Mouse (Mus musculus) gastrocnemius, postnatal 10 days (tissue): ENCODE data around the gene Morn1. TPM values are rescaled to one million over a fixed set of nuclear protein-coding genes. Genes with fewer than 3 reads are reported as not detected.
A peak's percentile ranks its signal among the peaks of the same experiment; 100 is the strongest.
"Not testable (repeated sequence)": the region's sequence is repeated elsewhere in the genome, so short reads cannot be mapped to it uniquely, and the experiment has no call there.

Source experiments
- DNase-seq: peaks from one replicate; pipeline ENCODE4 v3.0.0; 2021; ENCODE audit warnings: mixed read lengths
- total RNA-seq, 2 experiments: library from RNA; stranded (reverse); gene quantifications; 2 replicates each; pipeline ENCODE4 v1.2.3; 2021

The Morn1 gene
- total RNA-seq, 2 experiments from 2014 or later = 2.6 to 4.3 TPM

- not testable (repeated sequence) for DNase-seq
These were observed 7.6 kb upstream of the Morn1 start for GRCm38 (mm10) chr4:155078808-155079207.

DNA sequence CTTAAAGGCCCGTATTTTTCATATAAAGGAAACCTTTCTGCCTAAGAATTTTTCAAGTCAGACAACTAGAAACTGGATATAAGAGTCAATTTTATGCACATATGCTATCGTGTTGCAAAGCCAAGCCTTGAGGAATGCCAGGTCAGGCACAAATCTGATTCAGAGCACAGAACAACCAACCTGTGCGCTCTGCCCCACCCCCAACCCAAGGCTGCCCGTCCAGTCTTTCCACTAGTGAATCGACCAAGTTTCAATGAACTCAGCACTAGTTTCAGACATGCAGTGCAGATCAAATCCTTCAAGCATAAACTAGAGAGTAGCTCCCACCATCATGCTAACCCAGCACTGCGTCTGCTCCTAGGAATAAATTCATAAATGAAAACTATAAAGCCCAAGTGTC, 6.7 kb upstream of the Morn1 start:
- DNase-seq = no peak

DNA sequence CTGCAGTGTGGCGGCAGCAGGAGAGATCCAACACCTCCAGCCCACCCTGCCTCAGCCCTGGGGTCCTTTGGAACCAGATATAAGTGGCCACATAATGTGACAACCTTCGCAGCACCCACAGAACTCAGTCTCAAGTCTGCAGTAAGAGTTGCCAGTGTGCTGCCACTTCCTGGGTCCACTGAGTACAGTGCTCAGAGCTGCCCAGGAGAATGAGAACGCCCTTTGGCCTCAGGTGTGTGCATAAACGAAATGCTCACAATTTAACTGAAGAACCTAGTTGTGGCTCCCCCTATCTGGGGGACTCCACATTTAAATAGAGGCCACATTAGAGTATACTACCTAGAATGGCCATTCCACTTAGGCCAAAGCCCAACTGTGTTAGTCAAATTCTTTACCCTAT, 2.8 kb upstream of the Morn1 start:
- DNase-seq = no peak

- DNase-seq = no peak
These were observed 2.0 kb upstream of the Morn1 start for GRCm38 (mm10) chr4:155084351-155084750.

- DNase-seq = no peak
These were observed 920 bp upstream of the Morn1 start for GRCm38 (mm10) chr4:155085206-155086107.

- no peak for DNase-seq
These were observed 2.9 kb downstream of the Morn1 start for GRCm38 (mm10) chr4:155089241-155089640.

DNA sequence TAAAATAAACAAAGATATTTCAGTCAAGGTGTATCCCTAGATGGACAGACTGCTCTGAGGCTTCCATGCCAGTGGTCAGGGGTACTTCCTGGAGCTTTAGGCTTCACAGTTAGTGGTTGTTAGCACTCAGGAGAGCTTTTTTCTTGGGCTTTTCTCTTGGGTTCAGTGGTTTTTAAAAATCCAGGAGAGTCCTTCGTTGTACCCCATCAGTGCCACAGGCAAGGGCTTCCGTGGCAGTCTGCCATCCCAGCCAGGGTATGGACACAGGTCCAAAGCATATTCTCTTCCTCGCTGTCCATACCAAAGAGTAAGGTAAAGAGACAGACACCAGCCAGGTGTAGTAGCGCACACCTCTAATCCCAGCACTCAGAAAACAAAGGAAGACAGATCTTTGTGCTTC, 3.8 kb downstream of the Morn1 start:
- DNase-seq = no peak

DNA sequence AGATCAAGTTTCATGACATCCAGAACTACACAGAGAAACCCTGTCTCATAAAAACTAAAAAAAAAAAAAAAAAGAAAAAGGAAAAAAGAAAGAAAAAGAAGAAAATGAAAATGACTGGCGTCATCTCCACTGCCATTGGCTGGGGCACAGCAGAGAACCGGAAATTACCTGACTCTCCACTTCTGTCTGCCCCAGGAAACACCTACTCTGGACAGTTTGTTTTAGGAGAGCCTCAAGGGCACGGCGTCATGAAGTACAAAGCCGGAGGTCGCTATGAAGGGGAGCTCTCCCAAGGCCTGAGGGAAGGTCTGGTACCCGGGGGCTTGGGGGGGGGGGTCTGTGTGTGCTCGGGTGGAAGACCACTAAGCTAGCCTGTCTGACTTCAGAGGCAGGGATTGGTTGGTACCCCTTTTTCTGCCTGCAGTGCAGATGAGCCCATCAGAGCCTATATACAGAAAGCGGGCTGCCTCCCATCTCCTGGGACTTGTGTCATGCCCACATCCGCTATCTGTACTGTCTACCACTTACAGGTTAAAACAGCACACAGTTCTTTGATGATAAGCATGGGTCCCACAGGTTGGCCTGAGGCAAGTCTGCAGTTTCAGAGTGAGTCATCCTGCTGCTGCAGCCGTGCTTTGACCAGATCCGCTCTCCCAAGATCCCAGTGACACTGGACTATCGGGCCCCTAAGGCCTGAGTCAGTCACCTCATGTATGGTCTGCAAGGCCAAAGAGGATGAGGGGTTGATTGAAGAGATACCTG, 4.5 kb downstream of the Morn1 start:
- DNase-seq = no peak

DNA sequence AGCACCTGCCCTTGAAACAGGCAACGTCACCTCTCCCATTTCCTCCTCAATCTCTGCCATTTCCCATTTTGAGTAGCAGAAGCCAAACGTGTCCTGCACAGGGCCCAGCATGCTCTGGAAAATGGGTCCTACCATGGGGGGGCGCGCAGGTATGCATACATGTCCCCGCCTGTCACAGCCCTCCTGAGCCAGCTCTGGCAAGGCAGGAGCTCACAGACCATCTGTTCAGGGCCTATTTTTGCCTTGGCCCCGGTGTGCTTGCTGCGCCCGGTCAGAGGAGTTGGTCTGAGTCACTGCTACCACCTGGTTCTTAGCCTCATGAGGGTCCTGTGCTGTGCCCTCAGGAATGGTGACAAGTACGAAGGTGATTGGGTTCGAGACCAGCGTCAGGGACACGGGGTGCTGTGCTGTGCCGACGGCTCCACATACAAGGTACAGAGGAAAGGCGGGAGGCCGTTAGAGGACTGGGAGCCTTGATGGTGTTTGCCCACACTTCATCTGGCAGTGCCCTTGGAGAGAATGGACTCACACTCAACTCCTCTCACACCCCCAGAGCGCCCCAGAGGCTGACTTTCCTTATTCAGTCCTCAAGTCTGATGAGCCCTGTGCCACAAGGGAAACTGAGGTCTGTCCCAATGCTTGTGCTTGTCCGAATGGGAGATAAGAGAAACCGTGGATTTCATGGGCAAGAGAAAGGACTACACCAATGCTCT, 6.5 kb downstream of the Morn1 start:
- no peak for DNase-seq

DNA sequence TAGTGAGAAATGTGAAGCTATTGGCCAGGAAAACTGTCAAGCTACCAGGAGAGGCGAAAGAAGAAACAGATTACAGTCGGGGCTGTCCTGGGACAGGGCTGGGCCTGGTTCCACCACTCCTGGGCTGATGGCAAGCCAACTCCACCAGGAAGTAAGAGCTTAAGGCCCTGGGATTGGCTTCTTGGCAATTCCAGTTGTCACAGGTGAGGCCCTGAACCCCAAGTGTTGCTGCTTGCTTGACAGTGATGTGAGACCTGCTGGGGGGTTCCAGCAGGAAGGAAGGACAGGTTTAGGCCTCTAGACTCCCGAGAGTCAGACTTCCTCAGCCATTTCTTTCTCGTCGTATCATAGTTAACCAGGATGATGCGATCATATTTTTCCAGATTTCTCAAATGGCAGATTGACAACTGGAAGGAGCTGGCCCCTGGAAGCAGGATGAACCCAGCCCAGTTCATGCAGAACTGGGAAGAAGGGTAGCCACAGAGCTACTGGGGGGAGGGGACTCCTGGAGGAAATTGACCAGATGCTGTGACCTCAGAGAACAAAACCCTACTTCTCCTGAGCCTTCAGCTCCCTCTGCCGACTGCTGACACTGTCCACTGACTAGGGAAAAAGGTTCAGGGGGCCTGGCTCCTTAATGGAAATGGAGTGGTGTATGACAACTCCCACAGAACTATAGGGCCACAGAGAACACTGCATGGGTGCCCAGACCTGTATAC, 7.2 kb downstream of the Morn1 start:
- DNase-seq = no peak

GRCm38 (mm10) chr4:155094565-155094964, 8.2 kb downstream of the Morn1 start:
- DNase-seq = peak; percentile 41

GRCm38 (mm10) chr4:155095238-155095900, 9.0 kb downstream of the Morn1 start:
- peak; percentile 87 for DNase-seq

DNA sequence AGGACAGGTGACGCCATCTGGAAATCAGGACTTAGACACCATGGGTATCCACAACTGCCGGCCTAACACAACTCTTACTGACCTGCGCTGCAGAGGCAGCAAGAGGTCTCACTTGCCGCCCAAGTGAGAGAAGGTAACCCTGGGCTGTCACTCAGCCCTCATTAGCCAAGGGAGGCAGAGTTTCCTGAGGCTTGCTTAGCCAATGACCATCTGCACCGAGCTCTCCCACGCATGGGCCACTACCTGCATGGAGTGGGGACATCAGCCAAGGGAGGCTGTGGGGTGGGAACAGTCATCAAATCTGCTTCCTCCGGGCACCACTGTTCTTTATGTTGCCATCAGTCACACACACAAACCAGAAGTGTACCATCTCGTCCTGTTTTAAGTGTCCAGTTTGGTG, 9.6 kb downstream of the Morn1 start:
- no peak for DNase-seq

- no peak for DNase-seq
These were observed 11.1 kb downstream of the Morn1 start for GRCm38 (mm10) chr4:155097452-155097851.

- no peak for DNase-seq
These were observed 12.2 kb downstream of the Morn1 start for GRCm38 (mm10) chr4:155098572-155098971.

DNA sequence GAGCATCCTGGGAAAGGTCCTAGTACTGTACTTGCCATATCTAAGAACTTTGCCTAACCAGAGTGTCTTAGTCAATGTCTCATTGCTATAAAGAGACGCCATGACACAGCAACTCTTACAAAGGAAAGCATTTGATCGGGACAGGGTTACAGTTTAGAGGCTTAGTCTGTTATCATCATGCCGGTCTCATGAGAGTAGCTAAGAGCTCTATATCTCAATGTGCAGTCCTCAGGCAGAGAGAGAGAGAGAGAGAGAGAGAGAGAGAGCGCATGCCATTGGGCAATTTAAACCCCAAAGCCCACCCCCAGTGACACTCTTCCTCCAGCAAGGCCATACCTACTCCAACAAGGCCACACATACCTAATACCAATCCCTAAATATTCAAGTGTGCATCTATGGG, 21.5 kb downstream of the Morn1 start:
- DNase-seq = no peak

DNA sequence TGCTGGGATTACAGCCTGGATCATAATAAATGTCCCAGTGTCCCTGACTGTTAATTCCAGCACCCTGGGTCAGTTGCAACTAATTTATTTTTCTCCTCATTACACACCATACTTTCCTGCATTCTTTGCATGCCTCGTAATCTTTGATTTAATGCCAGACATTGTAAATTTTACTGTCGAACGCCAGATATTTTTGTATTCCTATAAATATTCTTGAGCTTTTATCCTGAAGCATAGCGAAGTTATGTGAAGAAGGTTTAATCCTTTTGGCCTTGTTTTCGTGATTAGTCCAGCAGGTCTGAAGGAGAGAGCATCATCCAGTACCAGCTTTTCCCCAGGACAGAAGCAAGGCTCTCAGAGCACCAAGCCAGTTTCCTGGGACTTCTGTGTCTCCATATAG, 23.1 kb downstream of the Morn1 start:
- DNase-seq = no peak

- no peak for DNase-seq
These were observed 27.5 kb downstream of the Morn1 start for GRCm38 (mm10) chr4:155113766-155114410.

- no peak for DNase-seq
These were observed 30.2 kb downstream of the Morn1 start for GRCm38 (mm10) chr4:155116607-155117006.

GRCm38 (mm10) chr4:155117396-155117978, 31.1 kb downstream of the Morn1 start:
- no peak for DNase-seq

DNA sequence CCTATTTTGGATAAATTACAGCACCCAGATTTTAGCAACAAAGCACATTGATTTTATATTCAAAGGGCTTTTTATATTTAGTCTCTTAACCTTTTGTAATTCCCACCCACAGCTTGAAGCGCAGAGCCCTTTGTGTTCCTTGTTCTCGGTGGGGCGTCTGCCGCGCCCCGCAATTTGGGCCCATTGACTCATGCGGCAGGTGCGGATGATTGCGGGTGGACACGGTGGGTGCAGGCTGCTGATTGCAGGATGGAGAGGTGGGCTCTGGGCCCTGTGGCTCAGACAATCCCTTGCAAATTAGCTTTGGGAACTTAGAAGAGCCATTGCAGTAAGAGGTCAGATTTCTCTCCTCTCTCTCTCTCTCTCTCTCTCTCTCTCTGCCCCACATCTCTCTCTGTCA, 31.9 kb downstream of the Morn1 start:
- DNase-seq = no peak
